10 mouse cellular contexts compared by ENCODE assay signal in genomic region chr7:43475706-43476105, GRCm38 (mm10). TPM values are rescaled to one million over a fixed set of nuclear protein-coding genes. Genes with fewer than 3 reads are reported as not detected.
DNase-seq lines count a peak whose midpoint lies in the region; ATAC-seq and TF ChIP-seq lines count a peak whose summit lies in the region.
"Had no signal": no experiment of that assay in that cellular context is flagged by ENCODE, and none has a peak within 500 bp of the region (broad histone marks: within the 10 kb centered on the region; RNA-seq: fewer than 3 reads in every experiment).

No protein-coding gene starts in this region.

- H3K4me3 ChIP-seq in liver, embryonic 14.5 days (ENCODE audit: insufficient read depth in 1 of 2, low read depth in 2 of 2, low read length in 2 of 2) = no peak overlapping the region
- H3K4me3 ChIP-seq in intestine, embryonic 16.5 days (ENCODE audit: low read length) = no peak overlapping the region
- H3K4me3 ChIP-seq: limb, embryonic 13.5 days had no signal

- H3K9ac ChIP-seq in liver, embryonic 14.5 days (replicated peaks) = no peak overlapping the region
- no peak overlapping the region for H3K9ac ChIP-seq in intestine, embryonic 16.5 days (ENCODE audit: low read depth, low read length)
- H3K9ac ChIP-seq: limb, embryonic 13.5 days had no signal

- no peak for DNase-seq in liver, embryonic 14.5 days (ENCODE audit: low read depth in 3 of 3, low spot score in 3 of 3)
- DNase-seq in liver (no peak), R1 (ENCODE audit: low read depth, low spot score) (peak; percentile 84)
- DNase-seq in ovary, postnatal 36 days (ENCODE audit: low spot score) = no peak
- no peak for DNase-seq in frontal cortex, postnatal 36 days (ENCODE audit: low spot score in 2 of 2)
- DNase-seq: kidney, adult 9 months had no signal

- no peak for ATAC-seq in liver, embryonic 14.5 days (ENCODE audit: insufficient read depth)
- peak; percentile 92 for ATAC-seq in CD4-positive, CD25-positive, alpha-beta regulatory T cell, adult 4 months
- peak; percentile 28; the same call in 1 of the 2 replicates for ATAC-seq in intestine, embryonic 16.5 days

- TF ChIP-seq CTCF in liver, embryonic 14.5 days (IDR thresholded peaks at IDR 0.05; ENCODE audit: low read depth) = 0 out of 2 replicates have a peak, but pooled peaks have one; percentile 34

- no peak overlapping the region for H3K4me2 ChIP-seq in liver, embryonic 14.5 days (ENCODE audit: low read depth)
- no peak overlapping the region for H3K4me2 ChIP-seq in intestine, embryonic 16.5 days (ENCODE audit: low read depth, low read length)
- H3K4me2 ChIP-seq: limb, embryonic 13.5 days had no signal

- no peak overlapping the region for H3K27ac ChIP-seq in liver, embryonic 14.5 days
- H3K27ac ChIP-seq in intestine, embryonic 16.5 days (ENCODE audit: low read length) = no peak overlapping the region
- H3K27ac ChIP-seq: limb, embryonic 13.5 days had no signal

- H3K4me1 ChIP-seq in liver, embryonic 14.5 days (replicated peaks; ENCODE audit: control insufficient read depth in 2 of 2, insufficient read depth in 2 of 2, low read length in 1 of 2) = no peaks in the 10 kb centered on the region
- H3K4me1 ChIP-seq in intestine, embryonic 16.5 days (ENCODE audit: control insufficient read depth, insufficient read depth, low read length) = no peaks in the 10 kb centered on the region

- no peak for TF ChIP-seq EP300 in liver, embryonic 14.5 days (IDR thresholded peaks at IDR 0.05; ENCODE audit: low read depth)

- WGBS in liver, embryonic 14.5 days (ENCODE audit: insufficient replicate concordance) = 6% methylated on average over 23 of the region's 23 CpGs
- WGBS in intestine, embryonic 16.5 days = 9% methylated on average over 23 of the region's 23 CpGs

- peaks cover 28% of the 10 kb centered on the region for H3K27me3 ChIP-seq in liver, embryonic 14.5 days (ENCODE audit: control insufficient read depth, insufficient read depth, low read length)
- H3K27me3 ChIP-seq in intestine, embryonic 16.5 days (replicated peaks; ENCODE audit: control insufficient read depth, insufficient read depth, low read length) = peaks cover 32% of the 10 kb centered on the region

- H3K9me3 ChIP-seq in liver, embryonic 14.5 days (ENCODE audit: control insufficient read depth, low read length) = no peaks in the 10 kb centered on the region
- no peaks in the 10 kb centered on the region for H3K9me3 ChIP-seq in intestine, embryonic 16.5 days (ENCODE audit: control insufficient read depth, low read length)
- H3K9me3 ChIP-seq: limb, embryonic 13.5 days had no signal

- H3K36me3 ChIP-seq in liver, embryonic 14.5 days (replicated peaks; ENCODE audit: control insufficient read depth, insufficient read depth, low read depth) = no peaks in the 10 kb centered on the region
- H3K36me3 ChIP-seq in intestine, embryonic 16.5 days (ENCODE audit: control insufficient read depth, insufficient read depth, low read length) = no peaks in the 10 kb centered on the region
- H3K36me3 ChIP-seq: limb, embryonic 13.5 days had no signal

RNA-seq across cellular contexts. Expression of gene Vsig10l, which starts 12.8 kb away (rescaled TPM):
- 0.48 and 0.77 TPM in 2 replicates for polyA plus RNA-seq in liver, embryonic 14.5 days (2012; rRNA removed)
- 0.27 and 0.52 TPM in 2 replicates for polyA plus RNA-seq in liver, embryonic 14.5 days (2014; fragmentation: Nextera tagmentation; extraction: Ambion mirVana)
- 1 to 10 TPM; 1.7 to 3.2 TPM for polyA plus RNA-seq in CD4-positive, CD25-positive, alpha-beta regulatory T cell, adult 4 months (2017; shearing (Covaris generic))
- 2.7 and 2.8 TPM in 2 replicates for polyA plus RNA-seq in intestine, embryonic 16.5 days (2015; fragmentation: Nextera tagmentation; extraction: Ambion mirVana)

RNA-seq across cellular contexts. Expression of gene Iglon5, which starts 14.2 kb away (rescaled TPM):
- polyA plus RNA-seq in liver, embryonic 14.5 days (2012; rRNA removed) = 0.07 and 0.12 TPM in 2 replicates
- not detected in 2 replicates for polyA plus RNA-seq in liver, embryonic 14.5 days (2014; fragmentation: Nextera tagmentation; extraction: Ambion mirVana)
- under 1 TPM in 1 of 2 experiments, not detected in 1; 0.15 TPM for polyA plus RNA-seq in CD4-positive, CD25-positive, alpha-beta regulatory T cell, adult 4 months (2017; shearing (Covaris generic))
- polyA plus RNA-seq in intestine, embryonic 16.5 days (2015; fragmentation: Nextera tagmentation; extraction: Ambion mirVana) = 0.33 and 0.38 TPM in 2 replicates

RNA-seq across cellular contexts. Expression of gene 4931406B18Rik, which starts 30.0 kb away (rescaled TPM):
- not detected in 2 replicates for polyA plus RNA-seq in liver, embryonic 14.5 days (2012; rRNA removed)
- polyA plus RNA-seq in liver, embryonic 14.5 days (2014; fragmentation: Nextera tagmentation; extraction: Ambion mirVana) = not detected in 2 replicates
- not detected for polyA plus RNA-seq in CD4-positive, CD25-positive, alpha-beta regulatory T cell, adult 4 months (2017; shearing (Covaris generic))
- not detected in 2 replicates for polyA plus RNA-seq in intestine, embryonic 16.5 days (2015; fragmentation: Nextera tagmentation; extraction: Ambion mirVana)
- polyA plus RNA-seq: limb, embryonic 13.5 days; midbrain, embryonic 14.5 days had no signal

RNA-seq across cellular contexts. Expression of gene Gm45233, which starts 31.8 kb away (rescaled TPM):
- 0.19 and 0.26 TPM in 2 replicates for polyA plus RNA-seq in liver, embryonic 14.5 days (2012; rRNA removed)
- polyA plus RNA-seq in liver, embryonic 14.5 days (2014; fragmentation: Nextera tagmentation; extraction: Ambion mirVana) = not detected in 2 replicates
- polyA plus RNA-seq in CD4-positive, CD25-positive, alpha-beta regulatory T cell, adult 4 months (2017; shearing (Covaris generic)) = not detected
- polyA plus RNA-seq in intestine, embryonic 16.5 days (2015; fragmentation: Nextera tagmentation; extraction: Ambion mirVana) = 0.20 and 0.32 TPM in 2 replicates
- polyA plus RNA-seq: limb, embryonic 13.5 days; midbrain, embryonic 14.5 days had no signal

RNA-seq across cellular contexts. Expression of gene Etfb, which starts 31.8 kb away (rescaled TPM):
- 79.1 and 116 TPM in 2 replicates for polyA plus RNA-seq in liver, embryonic 14.5 days (2012; rRNA removed)
- 261 and 265 TPM in 2 replicates for polyA plus RNA-seq in liver, embryonic 14.5 days (2014; fragmentation: Nextera tagmentation; extraction: Ambion mirVana)
- 100 to 1,000 TPM; 177 to 184 TPM for polyA plus RNA-seq in CD4-positive, CD25-positive, alpha-beta regulatory T cell, adult 4 months (2017; shearing (Covaris generic))
- 551 and 568 TPM in 2 replicates for polyA plus RNA-seq in intestine, embryonic 16.5 days (2015; fragmentation: Nextera tagmentation; extraction: Ambion mirVana)
